In genomic region chr6:124813933-124814332, GRCm38 (mm10) we compare ENCODE assay signal across 8 mouse cellular contexts. TPM values are rescaled to one million over a fixed set of nuclear protein-coding genes. Genes with fewer than 3 reads are reported as not detected.
DNase-seq lines count a peak whose midpoint lies in the region; ATAC-seq and TF ChIP-seq lines count a peak whose summit lies in the region.

Gene Tpi1, minus strand, starts transcription at chr6:124814296.

- under 1% methylated on average over 22 of the region's 22 CpGs for WGBS in hindbrain, embryonic 10.5 days
- under 1% methylated on average over 22 of the region's 22 CpGs for WGBS in lung, postnatal 0 days

- ATAC-seq in frontal cortex, adult (ENCODE audit: low TSS enrichment): peak; percentile 66
- ATAC-seq in lung, postnatal 0 days: peak; percentile 94

- peak within 1 kb of the TSS; percentile 84 for H3K4me2 ChIP-seq in lung, postnatal 0 days (replicated peaks; ENCODE audit: low read depth, low read length)

- H3K36me3 ChIP-seq in MEL (ENCODE audit: control insufficient read depth in 1 of 2, insufficient read depth in 2 of 2, low read length in 2 of 2): peaks cover 6 to 11% of the 10 kb centered on the region in 2 experiments
- H3K36me3 ChIP-seq in hindbrain, embryonic 10.5 days: peaks cover 69% of the 10 kb centered on the region
- peaks cover 6% of the 10 kb centered on the region; the same call in 1 of the 2 replicates for H3K36me3 ChIP-seq in lung, postnatal 0 days (ENCODE audit: insufficient read depth, low read length)

- no peak for TF ChIP-seq RAD21 in MEL (IDR thresholded peaks at IDR 0.05; ENCODE audit: low read depth, low read length)

- peak within 1 kb of the TSS; percentile 32 for H3K27ac ChIP-seq in MEL (ENCODE audit: control insufficient read depth, low read depth, low read length)
- peak within 1 kb of the TSS; percentile 98 for H3K27ac ChIP-seq in hindbrain, embryonic 10.5 days
- peak within 1 kb of the TSS; percentile 67 for H3K27ac ChIP-seq in lung, postnatal 0 days (ENCODE audit: low read length)

- TF ChIP-seq EP300 in MEL (IDR thresholded peaks at IDR 0.05; ENCODE audit: low read depth in 1 of 2, low read length in 2 of 2): no peak
- TF ChIP-seq EP300 in lung, postnatal 0 days (IDR thresholded peaks at IDR 0.05): no peak

- peak; percentile 93 for DNase-seq in MEL (ENCODE audit: low read depth, low spot score)
- peak; percentile 93 for DNase-seq in cerebellum, adult 8-10 months
- DNase-seq in hindbrain, embryonic 10.5 days (ENCODE audit: low spot score): peak; percentile 90
- DNase-seq in layer of hippocampus, adult 9-11 months: peak; percentile 91
- DNase-seq in lung, postnatal 0 days (ENCODE audit: low spot score): peak; percentile 98
- DNase-seq in ovary, postnatal 14 days (ENCODE audit: low spot score): peak; percentile 91
- DNase-seq in thymus, postnatal 14 days: peak; percentile 84

- no peak for TF ChIP-seq CTCF in MEL (IDR thresholded peaks at IDR 0.05 in 2 of 3, conservative IDR thresholded peaks at IDR 0.05 in 1 of 3; ENCODE audit: control insufficient read depth in 1 of 3, insufficient read depth in 1 of 3, low read depth in 2 of 3, low read length in 3 of 3, poor library complexity in 1 of 3, severe bottlenecking in 1 of 3)
- TF ChIP-seq CTCF in lung, postnatal 0 days (IDR thresholded peaks at IDR 0.05): no peak

- peak within 1 kb of the TSS; percentile 72 to 78 for H3K4me3 ChIP-seq in MEL (ENCODE audit: control insufficient read depth in 1 of 2, insufficient read depth in 1 of 2, low read depth in 2 of 2, low read length in 2 of 2)
- H3K4me3 ChIP-seq in hindbrain, embryonic 10.5 days: peak within 1 kb of the TSS; percentile 92
- H3K4me3 ChIP-seq in lung, postnatal 0 days (ENCODE audit: low read depth, low read length): peak within 1 kb of the TSS; percentile 52

- peaks cover 19% of the 10 kb centered on the region for H3K79me2 ChIP-seq in MEL (ENCODE audit: control insufficient read depth, insufficient read depth, low read length, poor library complexity)

- peak within 1 kb of the TSS; percentile 73 for H3K9ac ChIP-seq in MEL (ENCODE audit: control insufficient read depth, low read depth, low read length, poor library complexity, severe bottlenecking)
- peak within 1 kb of the TSS; percentile 50 for H3K9ac ChIP-seq in lung, postnatal 0 days (replicated peaks; ENCODE audit: low read depth)

- no peaks in the 10 kb centered on the region for H3K27me3 ChIP-seq in MEL (ENCODE audit: control insufficient read depth in 1 of 2, insufficient read depth in 2 of 2, low read length in 2 of 2)
- no peaks in the 10 kb centered on the region for H3K27me3 ChIP-seq in hindbrain, embryonic 10.5 days (ENCODE audit: insufficient read depth, poor library complexity, severe bottlenecking)
- no peaks in the 10 kb centered on the region for H3K27me3 ChIP-seq in lung, postnatal 0 days (replicated peaks; ENCODE audit: insufficient read depth, low read length)

- TF ChIP-seq POLR2A in MEL (IDR thresholded peaks at IDR 0.05; ENCODE audit: control insufficient read depth in 1 of 2, insufficient read depth in 1 of 2, low read depth in 1 of 2, low read length in 2 of 2, poor library complexity in 1 of 2): peak; percentile 78 to 99

- H3K9me3 ChIP-seq in MEL (replicated peaks; ENCODE audit: insufficient read depth, low read length): no peaks in the 10 kb centered on the region
- no peaks in the 10 kb centered on the region for H3K9me3 ChIP-seq in hindbrain, embryonic 10.5 days
- no peaks in the 10 kb centered on the region for H3K9me3 ChIP-seq in lung, postnatal 0 days (ENCODE audit: low read length)

- peaks cover 0 to 19% of the 10 kb centered on the region in 2 experiments; a peak in 3 of 4 replicates for H3K4me1 ChIP-seq in MEL (ENCODE audit: control insufficient read depth in 1 of 2, insufficient read depth in 2 of 2, low read length in 2 of 2)
- peaks cover 57% of the 10 kb centered on the region for H3K4me1 ChIP-seq in hindbrain, embryonic 10.5 days (replicated peaks)
- peaks cover 10% of the 10 kb centered on the region; the same call in 1 of the 2 replicates for H3K4me1 ChIP-seq in lung, postnatal 0 days (ENCODE audit: insufficient read depth, low read depth, low read length)

TF ChIP-seq in MEL, 35 proteins besides CTCF, POLR2A, EP300 and RAD21:
- TF ChIP-seq KAT2A (conservative IDR thresholded peaks at IDR 0.05; ENCODE audit: low read depth, low read length) (no peak), POLR2AphosphoS5 (IDR thresholded peaks at IDR 0.05; ENCODE audit: borderline replicate concordance, low read depth, low read length) (peak; percentile 77; the same call in 1 of the 2 replicates), TBP (IDR thresholded peaks at IDR 0.05; ENCODE audit: low read depth, low read length) (peak; percentile 99), ZMIZ1 (IDR thresholded peaks at IDR 0.05; ENCODE audit: low read depth, low read length) (peak; percentile 99), CHD1 (IDR thresholded peaks at IDR 0.05; ENCODE audit: low read depth, low read length) (0 out of 2 replicates have a peak, but pooled peaks have one; percentile 24), MYC (IDR thresholded peaks at IDR 0.05; ENCODE audit: low read depth, low read length) (0 out of 2 replicates have a peak, but pooled peaks have one; percentile 16), TCF12 (IDR thresholded peaks at IDR 0.05; ENCODE audit: low read depth, low read length) (0 out of 2 replicates have a peak, but pooled peaks have one; percentile 54), NELFE (IDR thresholded peaks at IDR 0.05; ENCODE audit: low read depth, low read length) (peak; percentile 99), ELF1 (IDR thresholded peaks at IDR 0.05; ENCODE audit: low read depth, low read length) (peak; percentile 40; the same call in 1 of the 2 replicates), RCOR1 (IDR thresholded peaks at IDR 0.05; ENCODE audit: low read depth, low read length) (no peak), MEF2A (IDR thresholded peaks at IDR 0.05; ENCODE audit: extremely low read depth, insufficient replicate concordance, low read depth, low read length, poor library complexity, severe bottlenecking) (no peak), MXI1 (IDR thresholded peaks at IDR 0.05; ENCODE audit: low read depth, low read length) (peak; percentile 52), MAZ (IDR thresholded peaks at IDR 0.05; ENCODE audit: low read depth, low read length) (peak; percentile 73), SIN3A (IDR thresholded peaks at IDR 0.05; ENCODE audit: low read length) (no peak; the same call in none of the 2 replicates), POLR2AphosphoS2 (IDR thresholded peaks at IDR 0.05; ENCODE audit: low read length) (peak; percentile 98), CHD2 (IDR thresholded peaks at IDR 0.05; ENCODE audit: low read length) (peak; percentile 37)

RNA-seq across cellular contexts. Expression of gene Tpi1, which starts in this region (rescaled TPM):
- 440 and 731 TPM in 2 replicates for total RNA-seq in MEL (2012; rRNA removed)
- 1,000 to 10,000 TPM in 1 of 2 experiments, 100 to 1,000 TPM in 1; 102 to 1,182 TPM for polyA plus RNA-seq in MEL (2012; ENCODE audit: insufficient read depth in 1 of 2, insufficient read length in 2 of 2, low read depth in 1 of 2, low replicate concordance in 2 of 2, missing spikeins in 1 of 2)
- polyA plus RNA-seq in hindbrain, embryonic 10.5 days (2016; fragmentation: Nextera tagmentation; extraction: Ambion mirVana): 794 and 931 TPM in 2 replicates
- polyA plus RNA-seq in lung, postnatal 0 days (2015; fragmentation: Nextera tagmentation; extraction: Ambion mirVana): 186 and 187 TPM in 2 replicates

Comparison
In these comparisons a context has a peak if more than half of its experiments do, and no peak if none do; other contexts are left out.
1. Peak in every context shown above with its lines: DNase-seq, ATAC-seq, H3K4me3 ChIP-seq and H3K27ac ChIP-seq.
2. H3K27ac ChIP-seq: peak in every context shown above with its lines; median percentile 98 in hindbrain, embryonic 10.5 days; 67 in lung, postnatal 0 days; 32 in MEL.